Mouse (Mus musculus) activated CD4-positive, CD25-positive, alpha-beta regulatory T cell, adult 4 months (primary cell): ENCODE results near the gene Kndc1. TPM values are rescaled to one million over a fixed set of nuclear protein-coding genes. Genes with fewer than 3 reads are reported as not detected.

Experiments
- ATAC-seq: one replicate; pipeline ENCODE4 v1.8.0; 2017
- polyA plus RNA-seq, 2 experiments: library from polyadenylated mRNA; unstranded; fragments of 100-300 nt; shearing (Covaris generic); gene quantifications; one replicate each; pipeline ENCODE4 v1.2.1; 2017

The Kndc1 gene
- polyA plus RNA-seq, 2 experiments from 2014 or later, result 0.12 to 0.22 TPM

- ATAC-seq, result peak; percentile 22
Measured at GRCm38 (mm10) chr7:139990864-139991394, 96.4 kb downstream of the Kndc1 start.

Other genes with a start within 250 kb of the Kndc1 start
- gene Cfap46, start 210.9 kb upstream of the Kndc1 start, polyA plus RNA-seq, result not detected
- not detected for gene Adgra1, start 60.5 kb upstream of the Kndc1 start, polyA plus RNA-seq
- gene Utf1, start 49.1 kb downstream of the Kndc1 start, polyA plus RNA-seq, result 1 to 10 TPM in 1 of 2 experiments, under 1 TPM in 1; 0.90 to 2.2 TPM
- 1 to 10 TPM in 1 of 2 experiments, not detected in 1; 1.2 TPM for gene 6430531B16Rik, start 84.1 kb downstream of the Kndc1 start, polyA plus RNA-seq
- 1 to 10 TPM; 9.6 to 9.9 TPM for gene Adam8, start 97.9 kb downstream of the Kndc1 start, polyA plus RNA-seq
- gene Zfp511, start 141.7 kb downstream of the Kndc1 start, polyA plus RNA-seq, result 10 to 100 TPM; 26.7 to 26.8 TPM
- 10 to 100 TPM; 22.2 to 23.0 TPM for gene Tubgcp2, start 142.0 kb downstream of the Kndc1 start, polyA plus RNA-seq
- not detected for gene Msx3, start 154.4 kb downstream of the Kndc1 start, polyA plus RNA-seq
- gene Caly, start 187.9 kb downstream of the Kndc1 start, polyA plus RNA-seq, result not detected
- gene Prap1, start 198.7 kb downstream of the Kndc1 start, polyA plus RNA-seq, result not detected
- gene Fuom, start 207.7 kb downstream of the Kndc1 start, polyA plus RNA-seq, result 10 to 100 TPM in 1 of 2 experiments, 1 to 10 TPM in 1; 9.9 to 11.0 TPM
- gene Paox, start 221.1 kb downstream of the Kndc1 start, polyA plus RNA-seq, result 1 to 10 TPM; 3.8 to 4.7 TPM
- gene Echs1, start 221.8 kb downstream of the Kndc1 start, polyA plus RNA-seq, result 10 to 100 TPM; 73.1 to 79.4 TPM
- gene Mtg1, start 242.9 kb downstream of the Kndc1 start, polyA plus RNA-seq, result 10 to 100 TPM; 27.7 to 34.1 TPM